Mouse (Mus musculus) spleen, adult 10 weeks (tissue): ENCODE measurements around the gene Pttg1. TPM values are rescaled to one million over a fixed set of nuclear protein-coding genes. Genes with fewer than 3 reads are reported as not detected.

ENCODE experiments used
- polyA plus RNA-seq: library from polyadenylated mRNA; stranded (reverse); fragments of 350-450 nt; fragmentation: Illumina TruSeq; extraction: RNeasy Lipid Tissue Mini Kit (QIAGEN cat#74804); gene quantifications from one replicate; pipeline ENCODE4 v1.2.3, GENCODE M21; 2015; ENCODE audit warnings: low replicate concordance; ENCODE audit not compliant: insufficient read depth

Pttg1 gene
- polyA plus RNA-seq: 99.9 TPM

GRCm38 (mm10) chr11:43425824-43426413 is at the start of gene Pttg1:
Pttg1 (minus strand) TSS chr11:43426251.

GRCm38 (mm10) chr11:43474225-43474774 is 48.2 kb upstream of the Pttg1 start, which contains the start of gene C1qtnf2:
C1qtnf2 (plus strand) TSS chr11:43474276.

GRCm38 (mm10) chr11:43433254-43434023 is 7.4 kb upstream of the Pttg1 start, which contains the start of gene Slu7:
Slu7 (plus strand) TSS chr11:43433744.

Other genes starting within 250 kb of the Pttg1 start
- 81.1 TPM for gene Slu7, start 7.5 kb upstream of the Pttg1 start, polyA plus RNA-seq
- gene C1qtnf2, start 48.0 kb upstream of the Pttg1 start, polyA plus RNA-seq: 1.1 TPM
- 0.75 TPM for gene Ccnjl, start 102.5 kb upstream of the Pttg1 start, polyA plus RNA-seq
- gene 4933415A04Rik, start 160.8 kb upstream of the Pttg1 start, polyA plus RNA-seq: 0.19 TPM
- gene Fabp6, start 175.3 kb upstream of the Pttg1 start, polyA plus RNA-seq: not detected